Mouse (Mus musculus): Measurements from ENCODE around the gene Dmrt3. TPM values are rescaled to one million over a fixed set of nuclear protein-coding genes. Genes with fewer than 3 reads are reported as not detected.

Dmrt3 gene
- total RNA-seq (2014; rRNA removed) (0.93 TPM in 1 of 2 replicates, not detected in the other), polyA plus RNA-seq (2015; fragmentation: Nextera tagmentation; extraction: Ambion mirVana) (0.06 TPM in 1 of 2 replicates, not detected in the other)

DNA sequence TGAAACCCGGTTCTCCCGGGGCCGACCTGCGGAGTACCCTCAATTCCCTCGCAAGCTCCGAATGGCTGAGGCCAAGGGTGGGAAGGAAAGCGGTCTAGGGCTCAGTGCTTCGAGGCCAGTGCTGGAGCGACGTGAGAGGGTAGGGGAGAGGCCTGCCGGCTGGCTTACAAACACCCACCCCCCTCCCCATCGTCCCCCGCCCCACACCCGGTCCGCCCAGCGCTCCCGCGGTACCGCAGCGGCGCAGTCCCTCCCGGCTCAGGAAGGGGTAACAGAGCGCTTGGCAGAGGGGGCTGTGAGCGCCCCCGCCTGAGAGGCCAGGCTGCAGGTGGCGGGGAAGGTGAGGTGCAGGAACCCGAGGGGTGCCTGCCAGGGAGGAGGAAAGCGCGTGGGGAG, at the start of gene Dmrt3:
Gene Dmrt3 (plus strand): TSS at position 287 of the 396 bp plus-strand sequence.
- H3K4me3 ChIP-seq (ENCODE audit: low read depth, low read length), result peak within 1 kb of the TSS; percentile 18
- H3K9me3 ChIP-seq (ENCODE audit: low read length), result no peaks in the 10 kb centered on the region
- H3K4me2 ChIP-seq (ENCODE audit: low read depth, low read length, poor library complexity, severe bottlenecking), result peak within 1 kb of the TSS; percentile 32
- no peak within 1 kb of the TSS for H3K27ac ChIP-seq (ENCODE audit: low read depth, low read length)
- WGBS, result under 1% methylated on average over 20 of the region's 29 CpGs
- no peak for DNase-seq (ENCODE audit: low spot score)
- H3K9ac ChIP-seq (replicated peaks; ENCODE audit: low read length, poor library complexity, severe bottlenecking), result no peak within 1 kb of the TSS
- peaks cover 5% of the 10 kb centered on the region; the same call in 1 of the 2 replicates for H3K4me1 ChIP-seq (ENCODE audit: insufficient read depth, low read length)
- no peak for TF ChIP-seq CTCF (IDR thresholded peaks at IDR 0.05)
- H3K36me3 ChIP-seq (ENCODE audit: insufficient read depth, low read length), result no peaks in the 10 kb centered on the region
- peaks cover 76% of the 10 kb centered on the region for H3K27me3 ChIP-seq (ENCODE audit: insufficient read depth, low read length)
- ATAC-seq (ENCODE audit: low FRiP score), result no peak; the same call in 1 of the 2 replicates

DNA sequence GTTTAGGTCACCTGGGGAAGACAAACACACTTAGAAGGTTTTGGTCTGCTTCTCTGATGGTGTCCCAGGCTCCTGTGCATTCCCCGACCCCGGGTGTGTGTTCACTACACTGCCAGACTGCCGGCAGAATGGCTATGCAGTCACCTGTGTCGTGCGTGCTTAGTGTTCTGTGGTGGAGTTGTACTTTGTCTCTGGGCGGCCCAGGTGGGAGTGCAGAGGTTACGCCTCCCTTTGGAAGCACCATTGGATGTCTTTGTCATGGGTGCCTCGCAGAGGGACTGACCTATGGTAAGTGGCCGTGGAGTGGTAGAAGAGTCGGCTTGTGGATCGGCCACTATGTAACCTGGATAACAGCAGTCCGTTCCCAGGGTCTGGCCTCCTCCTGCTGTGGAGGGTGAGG, 45.7 kb upstream of the Dmrt3 start:
- no peak overlapping the region for H3K4me2 ChIP-seq (ENCODE audit: low read depth, low read length, poor library complexity, severe bottlenecking)
- no peaks in the 10 kb centered on the region for H3K27me3 ChIP-seq (ENCODE audit: insufficient read depth, low read length)
- DNase-seq (ENCODE audit: low spot score), result no peak
- H3K4me3 ChIP-seq (ENCODE audit: low read depth, low read length), result no peak overlapping the region
- no peaks in the 10 kb centered on the region for H3K9me3 ChIP-seq (ENCODE audit: low read length)
- WGBS, result 88% methylated on average over 12 of the region's 12 CpGs
- no peak overlapping the region for H3K27ac ChIP-seq (ENCODE audit: low read depth, low read length)
- no peaks in the 10 kb centered on the region for H3K36me3 ChIP-seq (ENCODE audit: insufficient read depth, low read length)
- no peaks in the 10 kb centered on the region for H3K4me1 ChIP-seq (ENCODE audit: insufficient read depth, low read length)
- no peak for TF ChIP-seq CTCF (IDR thresholded peaks at IDR 0.05)
- ATAC-seq (ENCODE audit: low FRiP score), result no peak
- no peak overlapping the region for H3K9ac ChIP-seq (replicated peaks; ENCODE audit: low read length, poor library complexity, severe bottlenecking)

DNA sequence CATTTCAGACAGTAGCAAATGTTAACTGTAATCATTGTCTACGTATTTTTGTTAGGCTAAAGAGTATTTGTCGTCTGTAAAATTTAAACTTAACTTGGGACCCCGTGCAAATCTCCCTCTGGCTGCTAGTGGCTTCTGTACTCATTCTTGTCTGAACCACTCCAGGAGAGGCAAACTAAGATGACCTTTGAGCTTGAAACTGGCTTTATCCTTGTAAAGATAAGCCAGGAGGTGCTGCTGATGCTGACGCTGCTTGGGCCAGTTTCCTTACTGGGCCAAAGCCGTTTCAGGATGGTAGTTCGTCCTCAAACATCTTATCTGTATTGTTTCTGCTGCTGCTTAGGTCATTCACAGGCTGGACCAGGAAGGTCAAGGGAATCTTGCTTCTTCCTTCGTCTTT, 40.3 kb upstream of the Dmrt3 start:
- H3K27me3 ChIP-seq (ENCODE audit: insufficient read depth, low read length), result no peaks in the 10 kb centered on the region
- H3K27ac ChIP-seq (ENCODE audit: low read depth, low read length), result no peak overlapping the region
- no peak overlapping the region for H3K4me2 ChIP-seq (ENCODE audit: low read depth, low read length, poor library complexity, severe bottlenecking)
- 87% methylated on average over 7 of the region's 7 CpGs for WGBS
- no peak overlapping the region for H3K4me3 ChIP-seq (ENCODE audit: low read depth, low read length)
- TF ChIP-seq CTCF (IDR thresholded peaks at IDR 0.05), result no peak
- no peaks in the 10 kb centered on the region for H3K9me3 ChIP-seq (ENCODE audit: low read length)
- no peak for DNase-seq (ENCODE audit: low spot score)
- no peak overlapping the region for H3K9ac ChIP-seq (replicated peaks; ENCODE audit: low read length, poor library complexity, severe bottlenecking)
- ATAC-seq (ENCODE audit: low FRiP score), result no peak
- no peaks in the 10 kb centered on the region for H3K4me1 ChIP-seq (ENCODE audit: insufficient read depth, low read length)
- H3K36me3 ChIP-seq (ENCODE audit: insufficient read depth, low read length), result no peaks in the 10 kb centered on the region

DNA sequence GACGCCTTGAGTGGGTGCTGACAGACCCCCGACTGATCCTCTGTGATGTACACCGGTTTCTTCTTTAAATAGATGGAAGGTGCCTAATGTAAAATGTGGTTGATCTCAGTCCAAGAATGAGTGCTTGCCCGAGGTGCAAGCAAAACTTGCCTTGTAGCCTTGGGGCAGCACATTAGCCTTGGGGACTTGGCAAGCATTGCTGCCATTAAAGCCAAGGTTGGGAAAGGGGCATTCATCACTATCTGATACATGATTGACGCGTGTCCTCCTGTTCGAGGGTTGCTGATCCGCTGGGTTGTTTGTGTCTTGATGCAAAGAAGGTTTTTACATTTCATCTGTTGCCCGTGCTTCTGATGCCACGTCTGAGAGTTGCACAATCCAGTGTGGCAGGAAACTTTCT, 35.7 kb upstream of the Dmrt3 start:
- no peak for ATAC-seq (ENCODE audit: low FRiP score)
- WGBS, result 49% methylated on average over 10 of the region's 10 CpGs
- Histone ChIP-seq H3K4me2 (ENCODE audit: low read depth, low read length, poor library complexity, severe bottlenecking) (no peak overlapping the region), H3K27ac (ENCODE audit: low read depth, low read length) (no peak overlapping the region), H3K36me3 (ENCODE audit: insufficient read depth, low read length) (no peaks in the 10 kb centered on the region), H3K4me1 (ENCODE audit: insufficient read depth, low read length) (no peaks in the 10 kb centered on the region), H3K4me3 (ENCODE audit: low read depth, low read length) (no peak overlapping the region), H3K9me3 (ENCODE audit: low read length) (no peaks in the 10 kb centered on the region), H3K9ac (replicated peaks; ENCODE audit: low read length, poor library complexity, severe bottlenecking) (no peak overlapping the region), H3K27me3 (ENCODE audit: insufficient read depth, low read length) (peaks cover 9% of the 10 kb centered on the region; the same call in 1 of the 2 replicates)
- no peak for TF ChIP-seq CTCF (IDR thresholded peaks at IDR 0.05)
- DNase-seq (ENCODE audit: low spot score), result no peak

DNA sequence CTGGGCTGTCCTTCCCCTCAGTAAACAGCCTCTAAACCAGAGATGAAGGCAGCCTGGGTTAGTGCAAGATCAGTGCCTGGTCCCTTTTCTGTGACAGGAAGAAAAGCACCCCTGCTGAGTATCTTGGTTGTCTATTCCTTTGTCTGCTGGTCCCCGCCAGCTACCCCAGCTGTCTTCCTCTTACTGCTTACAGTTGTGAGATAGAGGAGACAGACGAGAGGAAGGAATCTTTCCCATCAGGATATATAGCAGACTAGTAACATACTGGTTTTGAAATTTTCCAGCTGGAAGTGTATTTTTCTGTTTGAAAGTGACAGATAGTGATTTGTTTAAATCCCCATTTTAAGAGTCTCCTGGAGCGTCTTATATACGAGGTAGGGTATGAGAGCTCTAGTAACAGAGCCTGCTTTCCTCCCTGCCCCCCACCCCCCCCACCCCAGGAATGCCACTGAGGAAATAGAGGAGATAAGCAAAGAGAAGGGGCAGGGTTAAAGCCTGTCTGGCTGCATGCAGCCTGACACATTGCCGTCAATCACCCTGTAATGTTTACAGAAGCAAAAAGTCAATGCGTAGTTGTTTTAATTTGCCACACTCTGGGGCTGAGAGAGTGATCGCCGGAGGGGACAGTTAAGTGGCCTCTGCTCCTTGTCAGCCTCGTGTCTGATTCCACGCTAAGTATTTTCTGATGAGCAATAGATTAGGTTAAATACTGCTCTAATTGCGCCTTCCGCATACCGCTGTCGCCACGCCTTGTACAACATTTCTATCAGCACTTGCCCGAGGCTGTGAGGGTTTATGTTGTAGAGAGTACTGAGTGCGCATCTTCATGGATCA, 34.9 kb upstream of the Dmrt3 start:
- no peaks in the 10 kb centered on the region for H3K4me1 ChIP-seq (ENCODE audit: insufficient read depth, low read length)
- H3K27me3 ChIP-seq (ENCODE audit: insufficient read depth, low read length), result peaks cover 9% of the 10 kb centered on the region; the same call in 1 of the 2 replicates
- no peaks in the 10 kb centered on the region for H3K9me3 ChIP-seq (ENCODE audit: low read length)
- TF ChIP-seq CTCF (IDR thresholded peaks at IDR 0.05), result no peak
- 0 out of 2 replicates have a peak overlapping the region, but pooled peaks have one; percentile 2 for H3K4me3 ChIP-seq (ENCODE audit: low read depth, low read length)
- WGBS, result 13% methylated on average over 17 of the region's 17 CpGs
- no peak overlapping the region for H3K4me2 ChIP-seq (ENCODE audit: low read depth, low read length, poor library complexity, severe bottlenecking)
- ATAC-seq (ENCODE audit: low FRiP score) (no peak), DNase-seq (ENCODE audit: low spot score) (no peak)
- H3K36me3 ChIP-seq (ENCODE audit: insufficient read depth, low read length), result no peaks in the 10 kb centered on the region
- no peak overlapping the region for H3K9ac ChIP-seq (replicated peaks; ENCODE audit: low read length, poor library complexity, severe bottlenecking)
- no peak overlapping the region for H3K27ac ChIP-seq (ENCODE audit: low read depth, low read length)

DNA sequence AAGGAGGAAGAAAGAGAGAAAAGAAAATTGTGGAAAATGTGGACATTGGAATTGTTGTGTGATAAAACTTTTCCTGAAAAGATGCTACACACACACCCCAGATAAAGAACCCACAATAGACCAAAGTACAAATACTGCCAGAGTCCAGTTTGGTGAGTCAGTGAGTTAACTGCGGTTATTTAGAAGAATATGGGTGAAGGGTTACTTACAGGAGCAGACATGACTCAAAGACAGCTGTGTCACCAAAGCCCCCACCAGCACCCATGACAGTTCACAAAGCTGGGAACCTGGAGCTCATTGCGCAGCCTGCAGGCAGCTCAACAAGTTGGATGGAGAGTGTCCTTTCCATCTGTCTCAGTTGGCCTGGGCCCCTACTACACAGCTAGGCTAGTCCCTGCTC, 31.7 kb upstream of the Dmrt3 start:
- H3K4me2 ChIP-seq (ENCODE audit: low read depth, low read length, poor library complexity, severe bottlenecking), result no peak overlapping the region
- H3K9ac ChIP-seq (replicated peaks; ENCODE audit: low read length, poor library complexity, severe bottlenecking), result no peak overlapping the region
- H3K27me3 ChIP-seq (ENCODE audit: insufficient read depth, low read length), result peaks cover 9% of the 10 kb centered on the region; the same call in 1 of the 2 replicates
- DNase-seq (ENCODE audit: low spot score) (no peak), ATAC-seq (ENCODE audit: low FRiP score) (no peak)
- H3K36me3 ChIP-seq (ENCODE audit: insufficient read depth, low read length), result no peaks in the 10 kb centered on the region
- no peaks in the 10 kb centered on the region for H3K4me1 ChIP-seq (ENCODE audit: insufficient read depth, low read length)
- H3K4me3 ChIP-seq (ENCODE audit: low read depth, low read length), result no peak overlapping the region
- TF ChIP-seq CTCF (IDR thresholded peaks at IDR 0.05), result no peak
- WGBS, result 98% methylated on average over 2 of the region's 2 CpGs
- no peaks in the 10 kb centered on the region for H3K9me3 ChIP-seq (ENCODE audit: low read length)
- no peak overlapping the region for H3K27ac ChIP-seq (ENCODE audit: low read depth, low read length)
